Mouse (Mus musculus) thymus, adult 2 months (tissue): ENCODE measurements around the gene Hyou1. TPM values are rescaled to one million over a fixed set of nuclear protein-coding genes. Genes with fewer than 3 reads are reported as not detected.
"Not testable (repeated sequence)": the region's sequence is repeated elsewhere in the genome, so short reads cannot be mapped to it uniquely, and the experiment has no call there.

Source experiments
- DNase-seq: peaks from one replicate; pipeline ENCODE4 v3.0.0; 2021
- H3K27ac ChIP-seq: fragments of 200-500 bp; 2 replicates; pipeline ENCODE4 v1.5.1; 2012; ENCODE audit warnings: low read length, control low read depth; ENCODE audit not compliant: control insufficient read depth, insufficient read depth
- H3K27me3 ChIP-seq: fragments of 200-500 bp; 2 replicates; pipeline ENCODE4 v1.6.1; 2012; ENCODE audit warnings: mild to moderate bottlenecking, low read length, moderate library complexity, mixed read lengths; ENCODE audit not compliant: control insufficient read depth, insufficient read depth
- H3K36me3 ChIP-seq: fragments of 200-500 bp; 2 replicates; pipeline ENCODE4 v1.6.1; 2012; ENCODE audit warnings: mild to moderate bottlenecking, low read length, moderate library complexity; ENCODE audit not compliant: control insufficient read depth, insufficient read depth
- H3K4me1 ChIP-seq: fragments of 200-500 bp; replicated peaks from 2 replicates; pipeline ENCODE4 v1.6.1; 2012; ENCODE audit warnings: low read length; ENCODE audit not compliant: control insufficient read depth, insufficient read depth
- H3K4me3 ChIP-seq: fragments of 200-500 bp; 2 replicates; pipeline ENCODE4 v1.5.1; 2012; ENCODE audit warnings: mild to moderate bottlenecking, low read length, control low read depth, moderate library complexity; ENCODE audit not compliant: control insufficient read depth, insufficient read depth
- CTCF ChIP-seq: fragments of 200-500 bp; IDR thresholded peaks from 2 replicates; pipeline ENCODE4 v1.5.1; 2012; ENCODE audit warnings: mild to moderate bottlenecking, control low read depth, low read length, moderate library complexity, borderline replicate concordance; ENCODE audit not compliant: control insufficient read depth, poor library complexity, insufficient read depth; ENCODE audit errors: extremely low read depth
- POLR2A ChIP-seq: fragments of 200-500 bp; IDR thresholded peaks from 2 replicates; pipeline ENCODE4 v1.6.1; 2012; ENCODE audit warnings: mild to moderate bottlenecking, low read length, control low read depth, moderate library complexity; ENCODE audit not compliant: control insufficient read depth, poor library complexity, insufficient read depth; ENCODE audit errors: extremely low read depth
- WGBS: fragments of 180-500 bp; shearing (Covaris S2); methylation state at CpG from one replicate; pipeline ENCODE4 v1.1.7; 2018; 5-methylcytosine and 5-hydroxymethylcytosine counted together
- polyA plus RNA-seq: library from polyadenylated mRNA; depleted of rRNA; stranded (reverse); fragments of >200 nt; gene quantifications from 2 replicates; pipeline ENCODE4 v1.2.3, GENCODE M21; 2012

Hyou1 gene
- polyA plus RNA-seq, 1 experiment: 75.5 TPM

GRCm38 (mm10) chr9:44351396-44351795 lies 27.9 kb upstream of the Hyou1 start:
- no peak for DNase-seq

DNA sequence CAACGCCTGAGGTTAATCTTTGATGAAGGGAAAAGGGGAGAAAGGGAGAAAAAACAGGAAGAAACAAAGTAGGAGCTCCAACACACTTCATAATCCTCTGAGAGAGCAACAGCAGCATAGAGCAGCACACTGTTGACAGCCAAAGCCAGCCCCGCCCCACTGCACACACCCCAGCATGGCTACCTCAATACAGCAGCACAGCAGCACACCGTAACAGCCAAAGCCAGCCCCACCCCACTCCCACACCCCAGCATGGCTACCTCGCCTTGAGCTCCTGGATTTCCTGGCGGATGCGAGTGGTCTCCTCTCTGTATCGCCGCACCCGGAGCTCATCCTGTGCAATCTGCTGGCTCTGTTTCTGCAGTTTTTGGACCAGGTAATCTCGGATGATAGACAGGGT lies 27.0 kb upstream of the Hyou1 start:
- no peak overlapping the region for H3K4me3 ChIP-seq
- H3K4me1 ChIP-seq: peaks cover 3% of the 10 kb centered on the region
- H3K27me3 ChIP-seq: no peaks in the 10 kb centered on the region
- 98% methylated on average over 10 of the region's 10 CpGs for WGBS
- TF ChIP-seq CTCF: no peak
- no peak for TF ChIP-seq POLR2A
- H3K36me3 ChIP-seq: peaks cover 86% of the 10 kb centered on the region
- DNase-seq: no peak
- no peak overlapping the region for H3K27ac ChIP-seq

More at GRCm38 (mm10) chr9:44351396-44351795, 27.9 kb upstream of the Hyou1 start:
- Histone ChIP-seq H3K4me3 (no peak overlapping the region), H3K27ac (no peak overlapping the region), H3K4me1 (no peaks in the 10 kb centered on the region), H3K36me3 (peaks cover 79% of the 10 kb centered on the region), H3K27me3 (no peaks in the 10 kb centered on the region)
- WGBS: 98% methylated on average over 4 of the region's 4 CpGs
- TF ChIP-seq POLR2A (no peak), CTCF (no peak)

- Histone ChIP-seq H3K4me3 (no peak overlapping the region), H3K4me1 (peaks cover 3% of the 10 kb centered on the region), H3K36me3 (peaks cover 87% of the 10 kb centered on the region), H3K27me3 (no peaks in the 10 kb centered on the region), H3K27ac (no peak overlapping the region)
- 95% methylated on average over 6 of the region's 6 CpGs for WGBS
- TF ChIP-seq CTCF (no peak), POLR2A (no peak)
- no peak for DNase-seq
Measured at GRCm38 (mm10) chr9:44353142-44353541, 26.1 kb upstream of the Hyou1 start.

- WGBS: 64% methylated on average over 4 of the region's 4 CpGs
- TF ChIP-seq POLR2A: no peak
- no peaks in the 10 kb centered on the region for H3K27me3 ChIP-seq
- peak; percentile 47 for DNase-seq
- peaks cover 3% of the 10 kb centered on the region for H3K4me1 ChIP-seq
- no peak overlapping the region for H3K27ac ChIP-seq
- H3K4me3 ChIP-seq: no peak overlapping the region
- peaks cover 61% of the 10 kb centered on the region for H3K36me3 ChIP-seq
Measured at GRCm38 (mm10) chr9:44357207-44357606, 22.1 kb upstream of the Hyou1 start.

- WGBS: under 1% methylated on average over 44 of the region's 44 CpGs
Measured at GRCm38 (mm10) chr9:44361190-44361917, 17.9 kb upstream of the Hyou1 start, which contains the start of gene Vps11. TSS of gene Vps11 (minus strand) at chr9:44361670.

GRCm38 (mm10) chr9:44361931-44362330 lies 17.4 kb upstream of the Hyou1 start:
- H3K4me1 ChIP-seq, H3K27me3 ChIP-seq, DNase-seq: not testable (repeated sequence)
- 43% methylated on average over 4 of the region's 4 CpGs for WGBS
- Histone ChIP-seq H3K27ac (peak overlapping the region; percentile 3; the same call in 1 of the 2 replicates), H3K4me3 (peak overlapping the region; percentile 95), H3K36me3 (peaks cover 14% of the 10 kb centered on the region)

More at GRCm38 (mm10) chr9:44361190-44361917, 17.9 kb upstream of the Hyou1 start, which contains the start of gene Vps11:
- Histone ChIP-seq H3K4me1 (peaks cover 3% of the 10 kb centered on the region), H3K4me3 (peak within 1 kb of the TSS; percentile 95), H3K36me3 (peaks cover 20% of the 10 kb centered on the region), H3K27me3 (no peaks in the 10 kb centered on the region), H3K27ac (peak within 1 kb of the TSS; percentile 65)
- peak; percentile 94 for DNase-seq
- TF ChIP-seq POLR2A (peak; percentile 57; the same call in 1 of the 2 replicates), CTCF (no peak)

DNA sequence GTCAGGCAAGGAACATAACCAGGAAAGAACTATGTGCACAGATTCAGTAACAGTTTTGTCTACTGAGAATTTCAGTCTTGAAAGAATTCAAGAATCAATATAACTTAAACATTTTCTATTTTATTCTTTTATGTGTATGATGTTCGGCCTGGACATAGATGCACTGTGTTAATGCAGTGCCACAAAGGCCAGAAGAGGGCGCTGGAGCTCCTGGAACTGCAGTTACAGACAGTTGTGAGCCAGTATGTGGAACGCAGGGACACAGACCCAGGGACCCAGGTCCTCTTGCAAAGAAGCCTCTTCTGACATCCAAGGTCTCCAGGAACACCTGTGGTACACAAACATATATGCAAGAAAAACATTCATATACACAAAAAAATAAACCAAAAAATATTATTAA lies 14.8 kb upstream of the Hyou1 start:
- TF ChIP-seq CTCF (no peak), POLR2A (no peak)
- no peaks in the 10 kb centered on the region for H3K36me3 ChIP-seq
- H3K4me3 ChIP-seq: no peak overlapping the region
- no peaks in the 10 kb centered on the region for H3K27me3 ChIP-seq
- no peak overlapping the region for H3K27ac ChIP-seq
- 71% methylated on average over 3 of the region's 3 CpGs for WGBS
- no peaks in the 10 kb centered on the region for H3K4me1 ChIP-seq
- peak; percentile 21 for DNase-seq
